Mouse (Mus musculus) kidney, adult 9 months (tissue): ENCODE measurements around the gene Plau.

ENCODE experiments used
- DNase-seq: peaks from one replicate; pipeline ENCODE4 v3.0.0; 2022

The Plau gene

DNA sequence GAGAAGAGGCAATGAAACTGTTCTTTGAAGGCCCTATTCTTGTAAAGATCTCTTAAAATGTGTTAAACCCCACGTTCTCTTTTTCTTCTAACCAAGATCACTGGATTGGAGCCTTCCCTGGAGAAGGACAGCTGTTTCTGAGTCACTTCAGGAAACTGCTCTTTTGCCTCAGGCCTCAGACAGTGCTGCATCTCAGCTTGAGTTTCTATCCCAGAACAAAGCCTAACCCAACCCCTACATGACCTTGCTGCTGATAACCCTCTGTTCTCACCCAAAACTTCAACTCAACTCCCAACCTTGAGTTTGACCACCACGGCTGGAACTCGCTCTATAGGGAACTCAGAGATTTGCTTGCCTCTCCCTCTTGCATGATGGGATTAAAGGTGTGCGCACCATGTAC lies 27.1 kb upstream of the Plau start:
- no peak for DNase-seq

DNA sequence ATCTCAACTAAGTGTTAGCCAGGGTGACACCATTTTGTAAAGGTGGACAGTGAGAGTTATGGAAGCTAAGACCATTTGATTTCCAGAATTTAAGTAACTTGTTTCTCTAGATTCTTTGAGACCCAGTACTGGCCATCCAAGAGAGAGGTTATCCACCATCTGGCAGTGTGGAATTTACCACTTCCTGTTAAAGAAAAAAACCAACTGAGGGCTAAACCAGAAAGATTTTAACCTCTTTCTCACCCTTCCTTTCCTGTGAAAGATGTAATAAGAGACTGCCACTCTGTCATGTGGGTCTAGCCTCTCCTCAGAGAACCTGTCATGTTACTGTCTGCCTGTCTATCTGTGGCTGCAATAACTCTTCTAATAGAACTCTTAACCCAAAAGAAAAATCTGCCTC lies 26.6 kb upstream of the Plau start:
- DNase-seq, result no peak

DNA sequence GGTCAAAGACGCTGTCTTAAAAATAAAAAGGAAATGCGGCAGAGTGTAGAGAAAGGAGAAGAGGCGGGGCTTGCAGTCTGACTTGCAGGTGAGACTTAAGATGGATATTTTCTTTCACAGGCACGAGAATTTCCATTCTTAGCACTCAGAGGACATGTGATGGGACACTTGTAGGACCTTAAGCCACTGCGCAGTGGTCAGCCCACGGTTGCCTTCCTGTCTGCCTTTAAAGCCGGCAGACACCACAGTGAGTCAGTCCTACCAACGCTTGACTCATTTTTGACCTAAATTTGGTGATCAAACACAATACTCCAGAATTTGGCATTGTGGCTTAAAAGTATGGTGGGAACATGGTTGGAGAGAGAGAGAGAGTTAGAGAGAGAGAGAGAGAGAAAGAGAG lies 25.2 kb upstream of the Plau start:
- DNase-seq, result no peak

DNA sequence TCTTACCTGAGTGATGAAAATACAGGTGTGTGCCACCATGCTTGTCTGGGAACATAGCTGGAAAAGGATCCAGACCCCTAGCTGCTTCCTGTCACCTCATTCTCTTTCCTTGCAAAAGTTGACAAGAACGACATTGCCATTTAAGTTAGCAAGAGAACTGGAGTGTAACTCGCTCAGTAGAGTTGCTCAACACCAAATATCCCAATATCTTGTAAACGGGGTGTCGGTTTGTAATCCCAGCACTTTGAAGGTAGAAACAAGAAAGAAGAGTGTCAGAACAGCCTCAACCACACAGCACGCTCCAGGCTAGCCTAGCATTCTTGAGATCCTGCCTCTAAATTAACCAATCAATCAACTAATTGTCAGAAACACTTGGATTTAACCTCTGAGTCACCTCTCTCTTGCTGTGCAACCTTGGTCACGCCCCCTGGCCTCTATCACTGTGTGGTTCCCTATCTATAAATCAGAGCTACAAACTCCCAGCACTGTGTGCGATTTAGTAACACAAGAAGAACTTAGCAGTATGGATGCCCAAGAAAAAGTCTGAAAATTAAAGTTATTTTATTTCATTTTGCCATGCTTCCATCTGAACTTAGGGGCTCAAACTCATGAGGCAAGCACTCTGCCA lies 24.6 kb upstream of the Plau start:
- DNase-seq, result no peak

DNA sequence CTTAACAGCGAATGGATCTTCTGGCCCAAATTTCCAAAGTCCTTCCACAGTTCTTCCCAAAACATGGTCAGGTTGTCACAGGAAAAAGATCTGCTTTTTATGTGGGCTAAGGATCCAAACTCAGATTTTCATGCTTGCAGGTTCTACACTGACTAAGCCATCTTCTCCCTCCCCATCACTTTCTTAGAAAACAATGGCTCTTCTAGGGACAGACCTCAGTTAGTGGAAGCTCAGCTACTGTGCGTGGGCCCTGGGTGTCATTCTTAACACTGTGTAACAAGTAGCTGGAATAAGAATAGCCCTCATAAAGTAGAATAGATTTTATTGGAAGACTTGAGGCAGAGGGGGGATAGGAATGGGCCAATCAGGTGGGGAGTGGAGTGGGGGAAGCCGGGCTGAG lies 21.0 kb upstream of the Plau start:
- no peak for DNase-seq

DNA sequence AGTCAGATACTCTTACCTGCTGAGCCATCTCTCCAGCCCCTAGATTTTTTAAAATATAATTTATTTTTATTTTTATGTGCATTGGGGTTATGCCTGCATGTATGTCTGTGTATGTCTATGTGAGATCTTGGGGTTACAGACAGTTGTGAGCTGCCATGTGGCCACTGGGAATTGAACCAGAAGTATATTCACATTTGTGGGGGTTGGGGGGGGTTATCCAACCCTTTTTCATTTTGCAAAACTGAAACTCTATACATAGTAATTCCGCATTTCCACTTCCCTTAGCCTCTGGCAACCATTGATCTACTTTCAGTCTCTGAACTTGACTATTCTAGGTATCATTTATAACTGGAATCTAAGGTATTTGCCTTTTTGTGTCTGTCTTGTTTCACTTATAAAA lies 11.9 kb upstream of the Plau start:
- no peak for DNase-seq

DNA sequence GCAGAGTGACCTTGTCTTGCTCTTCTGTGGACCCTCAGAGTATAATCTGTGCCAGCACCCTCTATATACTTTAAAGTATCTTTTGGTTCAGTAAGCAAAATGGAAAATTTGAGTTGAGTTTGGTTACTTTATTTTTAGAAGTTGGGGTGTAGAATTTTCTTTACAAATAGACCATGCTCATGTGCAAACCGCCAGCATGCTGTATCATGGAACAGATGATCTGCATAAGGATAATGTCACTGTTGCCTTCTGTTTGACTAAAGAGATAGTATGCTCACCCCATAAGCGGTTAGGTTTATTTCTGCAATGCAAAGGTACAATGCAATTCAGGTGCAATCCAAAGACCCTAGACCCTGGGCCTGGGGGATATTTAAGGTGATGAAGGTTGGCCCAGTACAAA lies 10.9 kb upstream of the Plau start:
- DNase-seq, result no peak

DNA sequence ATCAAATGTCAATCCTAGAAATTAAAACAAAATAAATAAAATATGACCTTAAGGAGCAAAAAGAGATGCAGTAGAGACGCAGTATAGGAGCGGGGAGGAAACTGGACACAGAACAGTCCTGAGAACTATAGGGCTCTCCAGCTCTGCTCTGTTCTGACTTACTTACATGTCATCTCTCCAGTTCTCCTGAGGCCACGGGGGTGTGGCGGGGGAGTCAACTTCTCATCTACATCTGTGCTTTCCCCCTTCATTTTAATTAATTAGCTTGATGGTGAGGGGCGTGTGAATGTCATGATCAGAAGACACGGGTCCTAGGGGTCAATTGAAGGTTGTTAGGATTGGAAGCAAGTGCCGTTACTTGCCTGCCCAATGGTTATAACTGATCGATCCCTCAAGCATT lies 9.4 kb upstream of the Plau start:
- DNase-seq, result no peak

DNA sequence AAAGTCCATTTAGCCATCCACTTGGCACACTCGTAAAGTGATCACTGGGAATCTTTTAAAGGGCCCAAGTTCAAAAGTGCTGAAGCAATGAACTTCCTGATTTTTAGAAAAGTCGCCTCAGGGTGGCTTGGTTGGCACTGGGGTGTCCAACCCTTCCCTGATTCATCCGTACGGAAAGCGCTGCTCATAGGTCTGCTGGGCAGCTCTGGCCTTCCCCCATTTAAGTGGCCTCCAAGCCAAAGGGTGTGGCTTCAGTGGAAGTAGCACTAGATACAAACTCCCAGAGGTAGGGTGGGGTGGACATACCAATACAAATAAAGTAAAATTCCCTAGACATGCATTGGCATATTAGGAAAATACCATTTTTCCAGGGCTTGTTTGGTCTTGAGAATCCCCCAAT lies 9.0 kb upstream of the Plau start:
- no peak for DNase-seq

DNA sequence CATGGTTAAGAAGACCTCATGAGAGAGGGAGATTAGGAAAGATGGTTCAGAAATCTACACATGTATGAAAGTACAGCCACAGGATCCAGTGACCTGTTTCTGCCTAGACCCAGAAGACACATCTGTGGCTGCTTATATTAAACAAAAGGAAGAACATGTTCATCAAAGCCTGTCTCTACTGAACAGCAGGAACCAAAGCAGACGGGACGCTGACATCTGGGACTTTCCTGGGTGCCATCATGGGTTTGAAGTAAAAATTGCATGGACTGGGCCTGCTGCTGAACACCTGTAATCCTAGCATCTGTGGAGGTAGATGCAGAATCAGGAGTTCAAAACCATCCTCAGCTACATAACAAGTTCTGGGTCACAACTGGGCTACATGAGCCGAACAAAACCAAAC lies 7.9 kb upstream of the Plau start:
- DNase-seq, result no peak

DNA sequence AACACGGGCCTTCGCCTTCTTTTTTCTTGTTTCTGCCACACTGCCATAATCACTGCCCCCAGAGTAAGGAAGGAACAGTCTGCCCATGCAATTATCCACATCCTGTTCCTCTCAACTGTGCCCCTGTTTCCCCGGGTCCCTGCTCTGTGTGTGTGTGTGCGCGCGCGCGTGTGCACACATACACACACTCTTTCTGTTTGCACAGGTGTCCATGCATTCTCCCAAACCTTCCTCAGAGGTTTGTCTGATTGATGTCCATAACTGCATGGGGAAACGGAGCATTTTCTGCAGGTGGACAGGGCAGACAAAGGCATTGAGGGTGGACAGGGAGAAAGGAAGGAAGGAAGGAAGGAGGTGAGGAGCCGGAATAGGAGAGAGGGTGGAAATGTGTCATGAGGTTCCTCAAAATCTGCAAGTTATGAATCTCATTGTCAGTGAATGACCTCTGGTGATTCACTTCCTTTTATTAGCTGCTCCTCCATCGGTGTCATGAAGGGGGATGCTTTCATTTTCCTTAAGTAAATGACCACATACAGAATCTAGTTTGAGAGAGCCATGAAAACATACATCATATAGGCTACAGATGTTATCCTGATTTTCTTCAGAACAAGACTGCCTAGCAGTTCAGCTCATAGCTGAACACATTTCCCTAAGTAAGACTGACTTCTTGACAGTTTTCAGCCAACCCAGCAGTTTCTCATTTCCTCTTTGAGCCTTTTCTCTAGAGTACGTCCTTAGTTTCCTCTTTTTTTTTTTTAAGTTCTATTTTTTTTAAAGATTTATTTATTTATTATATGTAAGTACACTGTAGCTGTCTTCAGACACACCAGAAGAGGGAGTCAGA lies 6.7 kb upstream of the Plau start:
- peak; percentile 25 for DNase-seq

DNA sequence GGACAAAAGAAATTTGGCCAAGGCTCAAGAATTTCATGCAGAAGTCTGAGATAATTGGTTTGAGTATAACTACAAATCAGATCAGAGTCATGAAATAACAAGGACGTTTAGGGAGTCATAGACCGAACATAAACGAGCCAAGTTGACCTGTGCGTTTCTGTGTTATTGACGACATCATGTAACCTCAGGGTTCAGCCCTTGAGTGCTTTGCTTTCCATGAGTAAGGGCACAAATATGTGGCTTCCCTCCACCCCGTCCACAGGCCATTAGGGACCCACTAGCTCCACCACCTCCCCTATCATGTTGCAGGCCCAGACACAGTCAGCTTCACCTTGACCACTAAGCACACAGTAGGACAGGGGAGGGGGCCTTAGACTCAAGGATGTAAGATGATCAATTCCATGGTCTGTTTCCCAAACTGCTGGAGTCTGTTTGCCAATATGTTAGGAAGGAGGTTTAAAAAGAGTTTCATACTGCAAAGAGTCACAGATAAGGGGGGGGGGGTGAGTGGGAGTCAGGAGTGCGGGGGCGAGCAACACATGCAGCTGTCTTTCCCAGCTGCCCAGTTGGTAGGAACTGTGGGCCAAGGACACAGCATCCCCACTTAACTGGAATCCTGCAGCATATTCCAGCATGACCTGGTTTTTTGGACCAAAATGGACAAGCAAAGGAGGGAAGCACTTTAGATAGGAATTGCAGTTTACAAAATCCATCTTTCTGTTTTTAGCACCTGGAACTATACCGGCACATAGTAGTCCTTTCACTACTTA lies 5.1 kb upstream of the Plau start:
- DNase-seq, result peak; percentile 24

DNA sequence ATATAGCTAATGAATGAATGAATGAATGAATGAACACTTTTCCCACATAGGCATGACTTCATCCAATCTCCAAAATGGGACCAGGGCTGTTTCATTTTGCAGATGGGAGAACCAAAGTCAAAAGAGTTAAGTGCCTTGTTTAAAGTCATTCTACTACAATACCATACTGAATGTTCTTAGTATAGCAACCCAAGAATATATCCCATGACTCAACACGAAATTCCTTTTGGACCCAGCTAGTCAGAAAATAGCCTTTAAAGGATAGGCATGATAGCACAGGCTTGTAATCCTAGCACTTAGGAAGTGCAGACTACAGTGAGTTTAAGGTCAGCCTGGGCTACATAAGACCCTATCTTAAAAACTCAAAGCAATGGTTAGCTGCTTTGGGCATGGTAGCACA lies 4.5 kb upstream of the Plau start:
- DNase-seq, result no peak

DNA sequence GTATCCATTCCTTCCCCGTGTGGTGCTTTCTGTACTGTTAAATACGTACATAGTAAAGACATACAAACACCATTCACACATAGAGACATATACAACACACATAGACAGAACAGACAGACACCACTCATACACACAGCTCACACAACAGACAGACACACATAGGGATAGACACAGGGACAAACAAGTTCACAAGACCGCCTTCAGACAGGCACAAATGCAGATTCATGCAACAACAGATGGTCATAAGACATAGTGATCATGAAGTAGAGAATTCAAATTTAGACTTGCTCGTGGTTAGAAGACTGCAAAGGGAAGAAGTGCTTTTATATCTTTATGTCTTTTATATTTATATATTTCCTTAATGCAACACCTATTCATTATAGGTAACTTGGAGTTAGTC lies 2.9 kb upstream of the Plau start:
- DNase-seq, result no peak

DNA sequence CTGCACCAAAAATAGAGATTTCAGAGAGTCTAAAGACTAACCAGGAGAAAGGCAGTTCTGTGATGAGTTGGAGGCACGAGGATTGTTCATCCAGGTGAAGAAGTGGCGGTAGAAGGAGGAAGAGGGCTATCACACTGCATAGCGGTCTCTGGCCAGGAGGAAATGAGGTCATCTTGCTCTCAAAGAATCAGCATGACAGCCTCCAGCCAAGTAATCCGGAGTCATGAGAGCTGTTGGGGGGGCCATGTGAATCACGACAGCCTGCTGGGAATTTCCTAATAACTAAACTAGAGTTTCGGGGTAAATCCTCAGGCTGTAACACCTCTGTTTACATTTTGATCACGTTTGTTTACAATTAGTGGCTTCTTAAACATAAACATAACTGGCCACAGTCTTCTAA lies 2.3 kb upstream of the Plau start:
- peak; percentile 24 for DNase-seq

DNA sequence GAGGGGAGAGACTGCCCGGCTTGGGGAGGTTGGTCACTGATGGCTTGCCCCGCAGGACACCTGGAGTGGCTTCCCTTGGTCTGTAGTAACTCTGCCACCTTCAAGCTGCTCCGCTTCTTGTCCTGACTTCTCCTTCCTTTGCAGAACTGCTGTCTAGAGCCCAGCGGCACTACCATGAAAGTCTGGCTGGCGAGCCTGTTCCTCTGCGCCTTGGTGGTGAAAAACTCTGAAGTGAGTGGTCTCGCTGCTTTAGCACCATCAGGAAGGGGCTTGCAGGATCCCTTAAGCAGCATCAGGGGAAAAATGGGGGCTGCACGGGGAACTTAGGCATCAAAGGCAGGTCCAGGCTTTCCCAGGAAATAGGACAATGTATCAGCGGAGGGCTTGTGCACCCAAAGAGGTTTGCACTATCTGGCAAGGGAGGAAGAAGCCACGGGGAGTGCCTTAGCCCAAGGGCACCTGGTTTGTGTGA lies 481 bp downstream of the Plau start:
- DNase-seq, result peak; percentile 35

DNA sequence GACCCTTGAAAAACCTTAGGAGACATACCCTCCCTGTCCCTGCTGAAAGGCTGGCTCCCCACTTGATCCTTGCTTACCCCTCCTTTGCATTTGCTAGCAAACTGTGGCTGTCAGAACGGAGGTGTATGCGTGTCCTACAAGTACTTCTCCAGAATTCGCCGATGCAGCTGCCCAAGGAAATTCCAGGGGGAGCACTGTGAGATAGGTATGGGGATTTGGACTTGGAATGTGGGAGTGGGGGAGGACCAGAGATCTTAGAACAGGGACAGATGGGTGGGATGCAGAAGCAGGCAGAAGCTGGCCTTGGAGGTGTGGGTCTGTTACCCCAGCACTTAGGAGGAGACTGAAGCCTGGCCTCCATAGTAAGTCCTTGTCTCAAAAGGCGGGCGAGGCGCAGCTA lies 1.2 kb downstream of the Plau start:
- DNase-seq, result peak; percentile 26

DNA sequence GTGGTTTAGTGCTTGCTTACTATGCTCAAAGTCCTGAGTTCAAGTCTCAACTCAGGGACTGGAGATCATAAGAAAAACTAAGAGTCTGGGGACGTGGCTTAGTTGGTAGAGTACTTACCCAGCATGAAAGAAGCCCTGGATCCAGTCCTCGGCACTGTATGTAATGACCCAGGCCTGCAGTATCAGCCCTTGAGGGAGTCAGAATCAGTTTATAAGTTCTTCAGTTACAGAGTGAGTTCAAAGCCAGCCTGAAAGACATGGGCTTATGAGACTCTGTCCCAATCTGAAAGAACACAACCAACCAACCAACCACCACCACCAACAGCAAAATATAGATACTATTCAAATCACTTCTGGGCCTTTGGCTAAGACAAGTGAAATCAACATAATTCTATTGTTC lies 5.1 kb downstream of the Plau start:
- DNase-seq, result no peak

DNA sequence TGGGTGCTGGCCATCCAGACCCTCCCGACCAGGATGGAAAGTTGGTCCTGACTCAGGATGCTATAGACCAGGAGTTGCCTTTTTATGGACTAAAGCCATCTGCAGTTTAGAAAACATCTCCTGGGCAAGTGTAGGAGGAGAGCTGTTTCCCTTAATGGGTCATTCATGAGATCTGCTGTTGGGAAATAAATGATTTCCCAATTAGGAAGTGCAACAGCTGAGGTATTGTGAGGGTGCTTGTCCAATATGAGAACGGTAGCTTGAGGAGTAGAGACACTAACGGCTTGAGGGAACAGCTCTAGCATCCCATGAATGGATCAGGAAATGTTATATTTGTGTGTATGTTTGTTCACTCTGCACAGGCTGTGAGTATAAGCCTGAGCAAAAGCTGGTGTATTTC lies 6.2 kb downstream of the Plau start:
- DNase-seq, result peak; percentile 44

DNA sequence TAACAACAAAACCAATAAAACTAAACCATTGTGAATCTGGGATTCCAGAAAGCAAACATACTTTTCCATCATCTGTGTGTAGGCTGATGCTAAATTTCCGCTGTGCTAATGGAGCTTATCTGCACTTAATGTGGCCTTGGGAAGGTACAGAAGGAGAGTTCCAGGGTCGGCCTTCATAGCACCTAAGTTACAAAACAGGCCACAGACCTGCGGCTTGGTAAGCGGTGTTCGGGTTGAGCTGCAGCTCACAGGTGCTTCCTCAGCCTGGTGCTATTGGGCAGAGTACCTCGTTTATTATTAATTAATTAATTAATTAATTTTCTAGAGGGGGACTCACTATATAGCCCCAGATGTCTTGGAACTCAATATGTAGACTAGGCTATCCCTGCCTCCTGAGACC lies 7.7 kb downstream of the Plau start:
- peak; percentile 56 for DNase-seq

DNA sequence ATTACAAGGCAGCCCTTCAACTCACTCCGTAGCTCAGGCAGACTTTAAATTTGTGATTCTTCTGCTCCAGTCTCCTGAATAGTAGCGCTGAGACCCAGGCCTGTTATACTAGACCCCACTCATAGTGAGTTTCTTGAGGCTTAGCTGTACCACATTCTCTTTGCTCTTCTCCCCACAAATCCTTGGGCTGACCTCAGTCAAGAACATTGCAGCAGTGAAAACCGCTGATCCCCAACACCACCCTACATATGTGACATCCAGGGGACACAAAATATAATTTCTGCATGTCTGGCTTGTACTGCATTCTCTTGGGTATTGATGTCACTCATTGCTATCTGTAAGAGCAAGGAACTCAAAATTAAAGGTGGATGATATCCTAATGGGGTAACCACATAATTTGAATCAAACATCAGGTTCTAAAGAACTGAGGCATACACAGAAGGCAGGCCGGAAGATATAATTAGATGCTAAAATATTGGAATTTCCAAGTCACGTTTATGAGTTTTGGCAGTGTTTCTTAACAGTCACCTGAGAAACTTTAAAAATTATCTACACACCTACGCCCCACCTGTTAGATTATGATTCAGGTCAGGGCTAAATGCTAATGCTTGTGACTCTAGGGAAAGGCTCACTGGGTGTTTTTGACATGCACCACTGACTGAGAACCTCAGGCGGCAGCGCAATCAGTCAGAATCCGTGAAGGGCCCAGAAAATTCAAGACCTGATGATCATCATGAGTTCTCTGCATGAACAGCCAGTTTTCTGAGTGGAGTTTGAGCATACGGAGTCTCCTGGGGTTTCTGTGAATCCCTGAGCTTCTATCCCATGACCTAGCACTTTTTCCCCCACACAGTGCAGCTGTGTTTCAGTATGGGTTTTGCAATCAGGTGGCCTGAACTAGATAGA lies 8.5 kb downstream of the Plau start:
- peak; percentile 71 for DNase-seq

DNA sequence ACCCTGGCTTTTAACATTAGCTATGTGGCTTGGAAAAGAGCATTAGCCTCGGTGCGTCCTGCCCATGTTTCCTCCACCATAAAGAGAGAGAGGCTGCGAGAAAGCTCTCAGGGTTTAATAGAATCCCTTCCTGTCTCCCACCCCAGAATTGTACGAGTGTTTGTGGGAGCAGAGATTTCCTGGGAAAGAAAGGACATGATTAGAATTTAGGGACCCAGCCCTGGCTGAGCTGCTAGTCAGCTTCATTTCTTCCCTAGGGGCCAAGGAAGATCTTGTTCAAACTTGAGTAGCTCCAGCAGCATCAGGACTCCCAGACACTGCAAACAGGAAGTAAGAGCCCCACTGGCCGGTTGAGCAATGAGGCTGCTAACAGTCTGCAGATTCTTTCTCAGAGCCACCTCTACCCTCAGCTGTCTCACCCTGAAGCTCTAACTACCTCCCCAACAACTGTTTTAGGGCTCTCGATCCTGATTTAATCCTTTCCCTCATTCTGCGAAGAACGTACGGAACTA lies 9.2 kb downstream of the Plau start:
- DNase-seq, result peak; percentile 46

DNA sequence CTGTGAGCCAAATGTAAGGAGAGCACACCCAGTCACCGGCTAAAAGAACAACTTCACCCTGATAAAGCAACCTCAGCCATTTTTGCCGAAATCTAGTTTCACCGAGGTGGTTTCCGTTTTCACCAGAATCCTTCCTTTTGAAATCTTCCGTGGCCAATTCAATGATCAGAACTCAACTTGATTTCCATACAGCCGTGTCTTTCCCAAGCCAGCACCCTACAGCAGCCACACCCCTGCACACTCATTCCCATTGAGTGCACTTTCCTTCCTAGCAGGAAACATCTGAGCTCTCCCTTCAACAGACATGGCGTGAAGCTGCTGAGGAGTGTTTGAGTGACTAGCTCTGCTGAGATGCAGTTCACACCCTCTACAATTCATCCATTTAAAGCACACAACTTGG lies 9.8 kb downstream of the Plau start:
- peak; percentile 23 for DNase-seq
